Mouse (Mus musculus): ENCODE measurements around the gene Sh2d7.
A peak's percentile ranks its signal among the peaks of the same experiment; 100 is the strongest.

Sh2d7 gene

DNA sequence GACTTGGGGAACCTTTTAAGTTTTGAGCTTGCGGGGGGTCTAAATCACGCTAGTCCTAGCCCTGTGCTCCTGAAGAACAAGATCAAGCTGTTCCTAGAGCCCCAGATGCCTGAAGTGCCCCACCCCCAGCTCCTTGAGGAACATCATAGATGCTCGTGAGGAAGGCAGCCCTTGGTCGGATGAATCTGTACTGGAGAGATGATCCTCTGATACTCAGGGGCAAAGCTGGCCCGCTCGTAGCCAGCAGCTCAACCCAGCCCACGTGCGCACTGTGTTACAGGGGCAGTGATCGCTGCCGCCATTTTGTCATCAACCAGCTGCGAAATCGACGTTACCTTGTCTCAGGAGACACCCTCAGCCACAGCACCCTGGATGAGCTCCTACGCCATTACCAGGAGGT lies at the start of gene Sh2d7:
Sh2d7 (plus strand) TSS at position 301 of the 400 bp plus-strand sequence.
- no peak for DNase-seq

DNA sequence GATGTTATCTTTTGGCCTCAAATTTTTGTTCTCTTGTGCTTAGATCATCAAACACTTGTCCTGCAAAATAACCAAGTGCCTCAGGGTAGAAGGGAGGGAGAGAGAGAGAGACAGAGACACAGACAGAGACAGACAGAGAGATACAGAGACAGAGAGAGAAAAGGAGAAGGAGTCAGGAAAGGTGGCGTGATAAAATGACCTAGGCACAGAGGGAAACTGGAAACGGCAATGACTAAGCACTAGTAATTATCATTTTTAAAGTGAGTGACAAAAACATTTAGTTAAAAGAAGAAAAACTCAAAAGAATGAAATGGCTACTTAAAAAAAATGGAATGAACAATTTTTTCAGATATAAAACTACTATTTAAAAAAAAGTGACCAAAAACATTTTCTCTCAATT lies 49.2 kb upstream of the Sh2d7 start:
- DNase-seq: no peak

DNA sequence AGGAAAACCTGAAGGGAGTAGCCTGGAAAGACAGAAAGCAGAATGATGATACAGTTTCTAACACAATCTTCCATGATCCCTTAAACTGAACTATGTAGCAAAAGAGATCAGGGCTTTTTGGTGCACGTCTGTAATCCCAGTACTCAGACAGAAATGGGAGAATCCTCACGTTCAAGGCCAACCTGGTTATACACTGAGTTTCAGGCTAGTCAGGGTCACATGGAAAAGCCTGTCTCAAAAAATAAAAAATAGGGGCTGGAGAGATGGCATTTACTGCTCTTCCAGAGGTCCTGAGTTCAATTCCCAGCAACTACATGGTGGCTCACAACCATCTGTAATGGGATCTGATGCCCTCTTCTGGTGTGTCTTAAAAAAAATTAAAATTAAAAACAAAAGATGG lies 48.4 kb upstream of the Sh2d7 start:
- DNase-seq: no peak

DNA sequence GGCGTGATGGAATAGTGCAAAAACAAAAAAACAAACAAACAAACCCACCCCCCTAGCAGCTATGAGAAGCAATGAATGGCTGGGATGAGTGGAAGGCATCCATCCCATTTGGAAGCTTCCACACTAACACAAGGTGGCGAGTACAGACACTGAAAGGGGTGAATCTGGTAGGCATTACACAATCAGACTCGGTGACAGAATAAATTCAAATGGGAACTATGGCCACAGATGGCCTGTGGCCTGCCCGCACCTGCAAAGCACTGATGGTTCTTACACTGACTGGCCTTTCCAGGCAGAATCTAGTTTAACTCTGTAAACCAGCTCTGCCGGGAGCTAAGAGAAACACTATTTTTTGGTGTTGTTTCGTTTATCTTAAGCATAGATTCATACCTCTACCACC lies 39.5 kb upstream of the Sh2d7 start:
- DNase-seq: no peak

DNA sequence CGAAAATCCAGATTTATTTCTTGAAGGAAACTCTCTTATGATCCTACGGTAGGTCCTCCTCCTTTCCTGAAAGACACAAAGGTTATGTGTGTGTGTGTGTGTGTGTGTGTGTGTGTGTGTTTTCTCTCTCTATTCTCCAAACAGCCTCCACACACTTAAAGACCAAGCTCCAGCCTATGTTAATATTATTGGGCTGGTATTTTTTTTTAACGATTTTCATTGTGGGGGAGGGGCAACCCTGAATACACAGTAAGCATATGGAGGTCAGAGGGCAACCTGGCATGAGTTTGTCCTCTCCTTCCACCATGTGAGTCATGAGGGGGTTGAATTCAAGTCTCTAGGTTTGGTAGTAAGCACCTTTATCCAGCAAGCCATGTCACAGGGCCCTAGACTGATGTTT lies 39.0 kb upstream of the Sh2d7 start:
- no peak for DNase-seq

DNA sequence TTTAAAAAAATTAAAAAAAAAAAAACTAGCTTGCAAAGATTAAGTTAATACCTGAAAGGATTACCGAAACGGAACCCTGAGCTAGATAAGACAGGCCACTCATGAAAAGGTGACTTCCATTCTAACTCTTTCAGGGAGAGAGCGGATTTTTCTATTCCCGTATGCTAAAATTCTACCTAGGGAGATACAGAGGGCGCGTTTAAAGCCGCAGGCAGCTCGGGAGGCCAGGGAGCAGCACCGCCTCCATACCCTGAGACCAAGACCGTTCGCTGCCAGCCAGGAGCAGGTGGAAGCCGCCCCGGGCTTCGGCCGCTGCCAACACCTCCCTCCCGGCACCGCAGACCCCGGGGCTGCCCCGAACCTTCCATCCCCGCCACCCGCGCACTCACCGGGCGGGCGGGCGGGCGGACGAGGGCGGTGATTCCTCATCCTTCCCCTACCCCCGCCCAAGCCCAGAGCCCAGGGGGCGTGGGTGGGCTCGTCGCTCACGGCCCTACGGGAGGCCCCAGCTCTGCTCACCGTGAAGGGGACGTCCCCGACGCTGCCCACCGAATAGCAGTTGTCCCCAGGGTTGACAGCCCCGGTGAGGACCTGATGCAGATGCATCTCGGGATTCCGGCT lies 37.8 kb upstream of the Sh2d7 start:
- DNase-seq: peak; percentile 2

DNA sequence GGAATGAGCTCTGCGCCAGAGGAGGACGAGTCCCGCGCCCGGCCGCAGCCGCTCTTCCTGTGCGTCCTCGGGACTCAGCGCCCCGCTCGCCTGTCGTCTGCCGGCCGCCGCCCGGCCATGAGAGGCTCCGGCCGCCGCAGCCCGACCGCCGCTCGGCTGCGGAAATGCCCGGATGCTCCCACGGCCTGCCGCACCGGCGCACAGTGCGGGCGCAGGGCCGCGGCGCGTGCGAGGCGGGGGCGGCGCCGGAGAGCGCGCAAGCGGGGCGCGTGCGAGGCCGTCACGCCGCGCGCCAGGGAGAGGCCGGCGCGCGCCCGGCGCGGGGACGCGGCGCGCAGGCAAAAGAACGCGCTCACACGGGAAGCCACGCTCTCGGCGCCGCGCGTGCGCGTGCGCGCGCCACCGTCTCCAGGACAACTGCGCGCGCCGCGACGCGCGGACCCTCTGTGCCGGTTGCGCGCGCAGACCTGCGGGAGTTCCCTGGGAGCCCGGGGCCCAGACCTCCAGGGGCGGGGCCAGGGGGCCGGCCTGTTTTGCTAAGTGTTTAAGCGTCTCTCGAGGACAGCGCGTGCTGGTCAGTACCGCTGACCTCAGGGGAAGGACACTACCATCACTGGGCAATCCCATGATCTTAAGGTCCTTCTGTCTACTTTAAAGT lies 37.2 kb upstream of the Sh2d7 start, which contains the start of gene Dmxl2:
Dmxl2 (minus strand) TSS at position 174 of the 658 bp plus-strand sequence.
- peak; percentile 23 for DNase-seq

DNA sequence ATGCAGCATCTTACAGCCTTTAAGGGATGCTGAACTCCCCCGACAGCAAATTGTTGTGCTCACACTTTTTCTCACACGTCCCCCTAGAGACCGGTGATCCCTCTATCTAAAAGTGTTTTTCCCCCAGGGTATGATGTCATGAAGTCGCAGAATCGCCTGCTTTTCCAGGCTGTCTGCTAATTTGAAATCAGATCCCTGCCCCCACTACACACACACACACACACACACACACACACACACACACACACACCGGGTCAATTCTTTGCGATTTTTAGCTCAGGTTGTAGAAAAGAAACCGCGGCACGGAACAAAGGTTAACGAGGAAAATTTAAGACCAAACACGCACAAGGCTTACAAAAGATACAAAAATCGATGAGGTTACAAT lies 36.7 kb upstream of the Sh2d7 start:
- no peak for DNase-seq

DNA sequence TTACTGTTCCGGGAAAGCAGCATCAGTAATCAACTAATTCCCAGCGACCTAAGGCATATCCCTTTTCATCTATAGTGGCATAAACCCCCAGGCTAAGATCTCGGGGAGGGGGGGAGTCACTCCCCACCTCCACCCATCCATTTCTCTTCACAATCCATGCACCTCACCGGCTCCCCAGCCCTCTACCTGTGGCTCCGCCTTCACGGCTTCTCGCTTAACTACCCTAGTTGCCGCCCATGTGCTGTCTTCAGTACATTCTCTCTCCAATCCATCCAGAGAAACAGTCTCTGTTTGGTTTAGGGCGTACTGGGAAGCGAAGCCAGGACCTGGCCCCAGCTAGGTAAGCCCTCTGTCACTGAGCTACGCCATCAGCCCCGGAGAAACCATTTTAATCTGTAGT lies 35.9 kb upstream of the Sh2d7 start:
- no peak for DNase-seq

DNA sequence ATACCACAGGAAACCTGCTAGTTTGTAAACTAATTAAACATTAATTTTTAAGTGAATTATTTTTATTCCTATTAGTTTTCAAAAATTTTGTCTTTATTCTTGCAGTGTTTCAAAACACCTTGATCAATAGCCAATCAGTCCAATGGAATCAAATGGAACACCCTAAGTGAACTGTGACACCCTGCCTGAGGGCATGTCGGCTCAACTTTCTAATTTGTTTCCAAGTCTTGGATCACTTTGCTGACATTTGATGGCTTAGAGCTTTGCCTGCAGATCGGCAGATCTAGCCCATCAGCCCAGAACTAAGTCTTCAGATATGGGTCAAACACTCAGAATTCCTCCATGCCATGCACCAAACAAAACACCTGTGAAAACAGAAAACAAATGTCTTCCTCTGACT lies 22.8 kb upstream of the Sh2d7 start:
- no peak for DNase-seq

DNA sequence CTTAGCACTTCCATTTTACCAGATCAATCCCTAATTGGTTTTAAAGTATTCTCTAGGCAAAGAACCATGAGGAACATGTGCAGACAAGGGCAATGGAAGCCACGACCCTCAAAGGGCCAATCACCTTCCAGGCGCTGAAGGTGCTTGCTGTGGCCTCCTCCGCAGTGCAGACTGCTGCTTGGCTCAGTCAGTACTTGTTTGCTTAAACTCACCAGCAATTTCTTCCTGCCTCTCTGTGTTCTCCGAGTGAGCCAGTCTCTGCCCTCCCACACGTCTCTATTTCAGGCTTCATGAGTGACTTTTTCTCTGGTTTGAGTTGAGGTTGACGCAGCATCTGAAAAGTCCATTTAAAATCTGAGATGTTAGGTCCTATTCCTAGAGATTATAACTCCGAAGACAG lies 19.9 kb upstream of the Sh2d7 start:
- no peak for DNase-seq

DNA sequence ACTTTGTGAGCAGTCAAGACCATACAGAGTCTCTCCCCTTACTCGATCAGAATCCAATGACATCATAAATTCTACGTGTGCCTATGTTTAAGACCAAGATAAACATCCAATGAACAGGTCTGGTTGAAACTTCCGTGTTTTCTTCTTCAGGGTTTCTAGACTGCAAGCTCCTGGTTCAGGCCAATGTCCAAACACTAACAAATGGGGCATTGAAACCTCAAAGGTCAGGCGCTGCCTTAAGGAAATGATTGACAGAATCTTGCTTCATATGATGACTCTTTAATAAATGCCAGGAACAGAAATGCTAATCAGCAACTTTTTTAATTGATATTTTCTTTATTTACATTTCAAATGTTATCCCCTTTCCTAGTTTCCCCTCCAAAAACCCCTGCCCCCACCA lies 18.5 kb upstream of the Sh2d7 start:
- no peak for DNase-seq

DNA sequence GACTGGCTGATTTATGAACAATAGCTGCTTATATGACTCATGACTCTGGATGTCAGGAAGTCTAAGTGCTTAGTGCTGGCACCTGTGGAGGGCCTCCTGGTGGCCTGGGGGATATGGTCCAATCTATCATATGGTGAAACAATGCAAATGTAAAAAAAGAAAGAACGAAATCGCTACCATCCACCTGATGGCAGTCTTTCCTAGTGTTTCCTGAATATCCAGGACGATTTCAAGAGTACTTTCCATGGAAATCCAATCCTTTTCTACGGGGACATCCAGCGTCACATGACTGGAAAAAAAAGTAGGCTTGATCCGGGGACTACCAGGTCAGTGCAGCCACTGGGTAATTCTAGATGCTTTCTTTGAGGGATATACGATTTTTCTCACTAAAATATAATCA lies 11.1 kb upstream of the Sh2d7 start:
- DNase-seq: no peak

DNA sequence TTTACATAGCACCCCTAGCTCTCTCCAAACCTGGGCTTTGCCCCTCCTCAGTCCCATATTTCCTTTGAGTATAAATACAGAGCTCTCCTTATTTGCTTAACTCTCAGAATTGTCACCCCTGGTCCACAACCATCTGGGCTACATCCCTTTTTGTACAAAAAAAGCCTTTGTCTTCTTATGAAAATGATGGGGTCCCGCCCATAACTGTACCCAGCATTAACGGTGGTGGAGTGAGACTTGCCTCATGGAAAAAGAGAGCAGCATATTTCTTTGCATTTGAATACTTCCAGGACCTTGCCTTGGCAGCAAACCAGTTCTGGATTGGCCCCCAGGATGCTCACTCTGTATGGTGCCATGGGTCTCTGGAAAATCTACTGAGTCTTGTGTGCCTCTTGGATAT lies 8.8 kb upstream of the Sh2d7 start:
- no peak for DNase-seq

DNA sequence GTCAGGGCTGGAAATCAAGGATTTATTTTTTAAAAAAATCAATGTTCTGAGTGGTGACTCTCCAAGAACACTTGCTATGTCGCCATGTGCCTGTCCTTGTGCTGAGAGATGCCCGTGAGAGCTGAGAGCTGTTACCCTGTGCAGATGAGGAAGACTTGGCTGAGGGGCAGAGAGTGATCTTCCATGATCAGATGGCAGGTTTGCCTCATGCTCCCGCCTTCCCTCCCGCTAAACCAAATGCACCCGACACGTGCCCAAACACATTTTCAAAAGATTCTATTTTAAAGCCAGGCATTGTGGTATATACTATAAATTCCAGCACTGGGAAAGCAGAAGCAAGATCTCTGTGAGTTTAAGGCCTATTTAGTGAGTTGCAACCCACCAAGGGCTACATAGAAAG lies 7.9 kb upstream of the Sh2d7 start:
- no peak for DNase-seq

DNA sequence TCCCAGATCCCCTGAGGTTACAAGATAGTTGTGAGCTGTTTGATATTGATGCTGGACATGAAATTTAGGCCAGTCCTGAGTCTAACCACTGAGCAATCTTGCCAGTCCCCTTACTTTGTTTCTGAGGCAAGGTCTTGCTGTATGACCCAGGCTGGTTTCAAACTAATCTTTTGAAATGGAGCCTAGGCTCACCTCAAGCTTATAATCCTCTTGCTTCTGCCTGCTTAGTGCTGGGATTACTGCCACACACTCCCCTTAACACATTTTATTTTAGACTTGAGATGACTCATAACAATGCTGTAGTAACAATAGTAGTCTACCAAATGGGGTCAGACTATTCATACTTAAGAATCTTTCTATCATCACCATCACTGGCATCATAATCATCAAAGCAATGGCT lies 7.4 kb upstream of the Sh2d7 start:
- DNase-seq: no peak

DNA sequence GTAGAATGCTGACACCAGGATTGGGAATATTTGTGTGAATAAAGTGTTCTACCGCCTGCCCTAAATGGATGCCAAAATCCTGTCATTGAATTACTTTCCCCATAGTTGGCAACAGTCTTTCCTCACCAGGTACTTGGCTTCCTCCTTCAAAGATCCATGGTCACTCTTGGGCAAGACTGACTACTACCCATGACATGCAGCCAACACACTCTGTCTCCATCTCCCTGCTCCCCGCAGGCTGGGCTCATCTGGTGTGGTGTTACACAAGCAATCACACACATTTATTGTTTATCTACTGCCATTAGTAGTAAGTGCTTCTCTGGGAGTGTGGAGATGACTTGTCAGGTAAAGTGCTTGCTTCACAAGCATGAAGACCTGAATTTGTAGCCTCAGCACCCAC lies 5.9 kb upstream of the Sh2d7 start:
- DNase-seq: no peak

DNA sequence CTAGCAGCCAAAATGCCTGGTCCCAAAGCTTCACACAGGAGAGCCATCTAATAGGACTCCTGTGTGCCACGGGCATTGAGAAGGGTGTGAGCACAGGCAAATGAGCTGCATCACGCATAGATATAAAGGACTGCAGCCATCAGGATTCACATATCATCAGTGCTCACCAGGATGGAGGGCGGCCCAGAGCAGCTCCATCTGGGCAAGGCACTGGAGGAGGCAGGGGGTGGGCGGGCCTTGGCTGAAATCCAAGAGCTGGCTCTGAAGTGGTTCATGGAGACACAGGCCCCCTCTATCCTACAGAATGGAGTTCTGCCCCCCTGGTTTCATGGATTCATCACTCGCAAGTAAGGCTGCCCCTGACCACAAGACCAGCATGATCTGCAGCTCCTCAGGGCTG lies 4.8 kb upstream of the Sh2d7 start:
- DNase-seq: no peak

DNA sequence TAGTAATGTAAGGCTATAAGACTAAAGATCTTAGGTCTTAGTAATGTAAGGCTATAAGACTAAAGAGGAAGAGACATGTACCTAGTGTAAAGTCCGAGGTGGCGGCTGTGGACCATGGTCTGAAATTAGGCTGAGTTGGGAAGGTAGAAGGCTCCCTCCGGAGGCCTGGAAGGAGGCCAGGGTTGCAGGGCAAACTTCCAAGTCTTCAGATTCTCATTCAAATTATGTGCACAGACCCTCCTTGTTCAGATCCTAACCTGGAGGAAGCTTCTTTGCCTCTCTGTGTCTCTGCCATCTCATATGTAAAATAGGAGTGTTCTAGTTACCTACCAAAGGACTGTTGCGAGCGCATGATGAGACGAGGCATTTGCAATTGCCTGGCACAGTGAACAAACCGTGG lies 2.5 kb upstream of the Sh2d7 start:
- DNase-seq: no peak

DNA sequence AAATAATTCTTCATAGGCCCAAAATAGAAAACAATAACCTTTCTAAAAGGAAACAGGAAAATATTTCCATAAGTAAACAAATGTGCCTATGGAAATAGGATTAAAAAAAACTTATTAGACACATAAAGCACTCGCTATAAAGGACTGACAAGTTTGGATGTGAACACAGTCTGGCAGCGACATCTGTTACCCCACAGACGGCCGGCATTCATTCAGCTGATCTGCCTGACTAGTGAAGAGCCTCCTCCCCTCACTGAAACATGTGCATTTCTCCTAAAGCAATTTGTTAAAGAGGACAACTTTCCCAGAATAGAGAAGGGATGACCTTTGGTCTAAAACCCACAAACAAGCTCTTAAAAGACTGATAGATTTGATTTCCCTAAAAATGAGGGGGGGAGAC lies 1.8 kb upstream of the Sh2d7 start:
- DNase-seq: no peak

DNA sequence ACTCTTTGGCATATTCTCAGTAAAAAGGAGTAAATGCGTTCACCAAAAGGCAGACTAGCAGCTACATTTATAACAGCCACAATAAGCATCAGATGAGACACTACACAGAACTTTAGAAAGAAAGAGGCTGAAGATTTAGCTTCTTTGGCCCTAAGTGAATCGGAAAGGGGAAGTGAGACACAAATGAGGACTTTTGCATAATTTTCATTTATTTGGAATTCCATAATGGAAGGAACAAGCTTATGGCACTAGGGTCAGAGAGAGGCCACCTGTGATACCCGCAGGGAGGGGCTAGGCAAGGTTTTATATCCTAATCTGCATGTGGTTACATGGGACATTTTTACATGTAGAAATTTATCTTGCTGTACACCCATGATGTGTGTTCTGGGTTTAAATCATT lies 1.3 kb upstream of the Sh2d7 start:
- no peak for DNase-seq

DNA sequence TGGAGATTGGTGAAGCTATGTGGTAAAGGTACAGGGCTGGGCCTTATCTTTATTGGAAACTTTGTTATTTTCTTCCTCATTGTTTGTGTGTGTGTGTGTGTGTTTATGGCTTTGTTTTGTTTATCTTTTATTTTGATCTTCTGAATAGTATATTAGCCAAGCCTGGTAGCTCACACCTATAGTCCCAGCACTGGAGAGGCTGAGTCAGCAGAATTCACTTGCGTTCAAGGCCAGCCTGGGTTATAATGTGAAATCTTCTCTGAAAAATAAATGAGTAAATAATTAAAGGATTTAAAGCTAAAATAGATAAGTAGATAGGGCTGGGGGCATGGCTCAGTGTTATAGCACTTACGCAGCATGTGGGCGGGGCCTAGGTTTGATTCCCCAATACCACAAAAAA lies 540 bp upstream of the Sh2d7 start:
- no peak for DNase-seq

DNA sequence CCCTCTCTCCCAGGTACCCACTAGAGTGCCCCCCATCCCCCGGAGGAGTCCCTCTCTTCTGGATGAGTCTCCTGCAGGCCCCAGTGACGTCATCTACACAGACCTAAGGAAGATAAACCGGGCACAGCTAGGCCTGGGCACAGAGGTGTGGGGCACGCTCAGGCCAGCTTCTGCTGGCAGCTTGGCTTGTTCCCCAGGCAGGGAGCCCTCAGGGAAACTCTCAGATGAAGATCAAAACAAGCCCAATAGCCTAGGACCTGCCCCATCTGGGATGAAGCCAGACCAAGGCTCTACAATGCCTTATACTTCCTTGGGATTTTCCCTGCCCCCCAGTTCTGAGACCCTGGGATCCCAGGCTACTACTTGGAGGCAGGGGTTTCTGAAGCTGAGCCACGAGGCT lies 2.0 kb downstream of the Sh2d7 start:
- no peak for DNase-seq

DNA sequence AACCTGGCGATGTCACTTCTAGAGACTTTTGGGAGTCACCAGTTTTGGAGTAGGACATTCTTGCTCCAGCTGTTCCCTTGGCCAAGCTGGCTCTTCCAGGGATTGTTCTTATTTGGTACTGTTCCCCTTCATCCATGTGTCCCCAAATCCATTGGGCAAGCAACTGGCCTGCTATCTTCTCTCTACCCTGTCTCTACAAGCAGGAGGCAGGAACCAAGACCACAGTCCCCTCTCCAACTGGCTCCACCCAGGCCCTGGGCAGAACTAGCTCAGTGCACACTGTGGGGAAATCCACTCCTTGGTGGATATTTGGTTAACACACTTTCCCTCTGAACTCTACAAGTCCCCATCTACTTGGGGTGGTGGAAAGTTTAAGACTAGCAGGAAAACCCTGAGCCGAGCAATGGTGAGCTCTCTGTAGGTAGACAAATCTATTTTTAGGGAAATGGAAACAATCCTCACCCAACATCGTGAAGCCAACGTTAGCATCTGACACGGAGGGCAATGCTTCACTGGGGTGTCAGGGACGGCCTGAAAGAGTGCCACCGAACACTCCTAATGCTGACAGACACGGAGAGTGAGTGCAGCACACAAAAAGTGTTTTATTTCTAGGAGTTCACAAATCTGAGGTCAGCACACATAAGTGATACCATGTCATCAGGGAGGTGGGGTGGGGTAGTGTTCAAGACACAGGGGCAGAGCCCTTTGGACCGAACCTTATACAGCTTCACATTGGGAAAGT lies 5.6 kb downstream of the Sh2d7 start:
- DNase-seq: no peak

DNA sequence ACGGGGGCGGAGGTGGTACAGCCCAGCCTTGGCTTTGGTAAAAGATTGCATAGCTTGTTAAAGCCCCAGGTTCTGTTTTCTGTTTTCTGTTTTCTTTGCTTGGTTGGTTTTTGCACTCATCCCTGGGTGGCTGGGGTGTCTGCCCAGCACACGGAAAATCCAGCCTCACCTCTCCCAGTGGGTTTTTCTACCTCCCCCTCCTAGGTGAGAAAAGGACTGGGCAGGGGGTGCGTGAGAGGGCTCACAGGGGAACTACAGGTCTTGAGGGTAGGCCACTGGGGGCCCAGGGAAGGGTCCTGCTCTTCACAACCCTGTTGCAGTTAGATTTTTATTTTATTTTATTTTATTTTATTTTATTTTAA lies 6.2 kb downstream of the Sh2d7 start:
- no peak for DNase-seq
